Mouse (Mus musculus): ENCODE measurements around the gene Pus7l.

The Pus7l gene

GRCm38 (mm10) chr15:94478706-94479105 is 64.6 kb downstream of the Pus7l start:
- no peak for DNase-seq (ENCODE audit: low read depth, low spot score)

DNA sequence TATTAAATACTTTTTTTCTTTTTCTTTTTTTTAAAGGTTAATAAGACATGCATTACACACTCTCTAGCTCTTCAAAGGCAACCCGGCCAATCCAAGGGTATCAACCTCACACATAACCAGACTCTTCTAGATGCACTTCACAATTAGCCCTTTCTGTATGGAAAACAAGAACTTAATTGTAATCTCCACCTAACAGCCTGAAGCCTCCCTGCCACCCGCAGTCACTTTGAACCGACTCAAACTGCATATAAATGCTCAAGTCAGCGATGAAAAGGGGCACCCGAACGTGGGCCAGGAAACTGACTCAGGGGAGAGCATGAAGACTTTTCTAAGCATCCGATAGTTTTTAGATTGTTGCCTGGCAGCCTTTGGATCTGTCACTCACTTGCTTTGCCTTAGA is 66.1 kb downstream of the Pus7l start:
- no peak for DNase-seq (ENCODE audit: low read depth, low spot score)

GRCm38 (mm10) chr15:94475975-94476374 is 67.4 kb downstream of the Pus7l start:
- no peak for DNase-seq (ENCODE audit: low read depth, low spot score)
